ENCODE assay signal across 7 mouse cellular contexts in the genomic region with DNA sequence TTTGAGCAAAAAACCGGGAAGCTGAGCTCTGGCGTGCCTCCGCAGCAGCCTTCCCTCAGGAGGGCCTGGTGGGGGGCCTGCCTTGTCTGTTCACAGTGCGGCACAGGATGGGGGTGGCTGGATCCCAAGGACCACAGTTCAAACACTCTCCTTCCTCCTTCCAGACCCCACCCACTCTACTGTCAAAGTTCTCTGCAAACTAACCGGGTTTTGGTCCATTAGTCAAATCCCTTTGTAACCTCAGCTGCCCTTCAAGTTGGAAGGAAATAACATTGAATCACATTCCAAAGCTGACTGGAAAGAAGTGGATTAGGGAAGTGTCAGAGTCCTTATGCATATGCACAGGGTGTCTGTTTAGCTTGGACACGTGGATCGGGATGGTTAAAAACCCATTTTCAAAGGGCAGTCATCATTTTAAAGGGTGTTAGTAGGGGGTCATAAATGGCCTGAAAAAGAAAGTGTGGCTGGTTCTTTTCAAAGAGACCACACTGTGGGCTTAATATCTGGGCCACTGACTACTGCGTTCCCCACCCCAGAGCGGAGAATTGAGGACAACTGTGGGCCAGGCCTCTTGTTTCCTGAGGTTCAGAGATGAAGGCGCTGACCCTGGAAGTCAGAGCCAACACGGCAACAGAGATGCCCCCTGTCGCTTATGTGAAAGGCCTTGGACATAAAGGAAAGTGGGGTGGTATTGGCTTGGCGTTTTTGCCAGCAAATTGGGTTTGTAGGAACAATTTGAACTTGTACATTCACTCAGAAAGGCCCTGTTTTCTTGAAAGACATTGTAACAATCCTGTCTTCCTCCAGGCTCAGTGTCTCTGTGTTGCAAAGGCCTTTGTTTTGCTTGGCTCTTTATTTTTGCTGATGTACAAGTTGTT.
DNase-seq lines count a peak whose midpoint lies in the region; ATAC-seq lines count a peak whose summit lies in the region.

No protein-coding gene starts in this region.

- no peaks in the 10 kb centered on the region for H3K27me3 ChIP-seq in embryonic facial prominence, embryonic 15.5 days
- peaks cover 19% of the 10 kb centered on the region; the same call in 1 of the 2 replicates for H3K27me3 ChIP-seq in hindbrain, embryonic 10.5 days (ENCODE audit: insufficient read depth, poor library complexity, severe bottlenecking)
- H3K27me3 ChIP-seq in limb, embryonic 12.5 days = peaks cover 2% of the 10 kb centered on the region; the same call in 1 of the 2 replicates

- peak overlapping the region; percentile 60 for H3K4me2 ChIP-seq in embryonic facial prominence, embryonic 15.5 days (replicated peaks)
- H3K4me2 ChIP-seq in limb, embryonic 12.5 days = peak overlapping the region; percentile 71

- no peaks in the 10 kb centered on the region for H3K36me3 ChIP-seq in embryonic facial prominence, embryonic 15.5 days
- no peaks in the 10 kb centered on the region for H3K36me3 ChIP-seq in hindbrain, embryonic 10.5 days
- H3K36me3 ChIP-seq in limb, embryonic 12.5 days = no peaks in the 10 kb centered on the region

- H3K9ac ChIP-seq in embryonic facial prominence, embryonic 15.5 days = no peak overlapping the region
- peak overlapping the region; percentile 57; the same call in 1 of the 2 replicates for H3K9ac ChIP-seq in limb, embryonic 12.5 days (replicated peaks)

- no peak overlapping the region; the same call in 1 of the 2 replicates for H3K4me3 ChIP-seq in brown adipose tissue, adult 24 weeks (ENCODE audit: insufficient read depth, low read depth, low read length)
- H3K4me3 ChIP-seq in embryonic facial prominence, embryonic 15.5 days (replicated peaks) = peak overlapping the region; percentile 43; the same call in 1 of the 2 replicates
- H3K4me3 ChIP-seq in hindbrain, embryonic 10.5 days = peak overlapping the region; percentile 55
- peak overlapping the region; percentile 40 for H3K4me3 ChIP-seq in limb, embryonic 12.5 days (replicated peaks)

- no peaks in the 10 kb centered on the region for H3K9me3 ChIP-seq in embryonic facial prominence, embryonic 15.5 days (replicated peaks)
- no peaks in the 10 kb centered on the region for H3K9me3 ChIP-seq in hindbrain, embryonic 10.5 days
- no peaks in the 10 kb centered on the region for H3K9me3 ChIP-seq in limb, embryonic 12.5 days

- peak overlapping the region; percentile 42 for H3K27ac ChIP-seq in brown adipose tissue, adult 24 weeks (replicated peaks; ENCODE audit: low read depth, low read length)
- H3K27ac ChIP-seq in embryonic facial prominence, embryonic 15.5 days (replicated peaks) = peak overlapping the region; percentile 85
- peak overlapping the region; percentile 84 for H3K27ac ChIP-seq in hindbrain, embryonic 10.5 days
- peak overlapping the region; percentile 74 for H3K27ac ChIP-seq in limb, embryonic 12.5 days

- 33% methylated on average over 13 of the region's 13 CpGs for WGBS in embryonic facial prominence, embryonic 15.5 days
- 9% methylated on average over 13 of the region's 13 CpGs for WGBS in hindbrain, embryonic 10.5 days
- WGBS in limb, embryonic 12.5 days = 18% methylated on average over 13 of the region's 13 CpGs

- peak; percentile 47 for DNase-seq in hindbrain, embryonic 10.5 days (ENCODE audit: low spot score)
- peak; percentile 39 for DNase-seq in retina, embryonic 14.5 days (ENCODE audit: low spot score)
- DNase-seq in thymus, postnatal 36 days = no peak

- peaks cover 13% of the 10 kb centered on the region for H3K4me1 ChIP-seq in brown adipose tissue, adult 24 weeks (ENCODE audit: control insufficient read depth, insufficient read depth, insufficient read length, low read length)
- H3K4me1 ChIP-seq in embryonic facial prominence, embryonic 15.5 days = peaks cover 35% of the 10 kb centered on the region
- peaks cover 37% of the 10 kb centered on the region for H3K4me1 ChIP-seq in hindbrain, embryonic 10.5 days (replicated peaks)
- H3K4me1 ChIP-seq in limb, embryonic 12.5 days (replicated peaks) = peaks cover 37% of the 10 kb centered on the region

- no peak for ATAC-seq in embryonic facial prominence, embryonic 15.5 days (ENCODE audit: insufficient number of reproducible peaks, low FRiP score, low TSS enrichment, low read depth)
- no peak for ATAC-seq in limb, embryonic 12.5 days (ENCODE audit: insufficient number of reproducible peaks, insufficient read depth, low FRiP score, low TSS enrichment, low read depth)
- ATAC-seq in monocyte, adult 5-6 weeks (replicated peaks; ENCODE audit: insufficient number of reproducible peaks, low FRiP score, low TSS enrichment, poor library complexity, severe bottlenecking) = no peak

Comparison
In these comparisons a context has a peak if more than half of its experiments do, and no peak if none do; other contexts are left out.
1. DNase-seq: peak in hindbrain, embryonic 10.5 days (single experiment) and retina, embryonic 14.5 days (single experiment); none in thymus, postnatal 36 days (0 of 2).
2. Peak in every context shown above with its lines, with median percentiles within 50 percentile points of each other: H3K27ac ChIP-seq.